Mouse (Mus musculus) limb, embryonic 10.5 days (tissue): ENCODE results near the gene Mfn1. TPM values are rescaled to one million over a fixed set of nuclear protein-coding genes. Genes with fewer than 3 reads are reported as not detected.

ENCODE experiments used
- DNase-seq: peaks from one replicate; pipeline ENCODE4 v3.0.0-alpha.2; 2017; ENCODE audit warnings: low spot score
- H3K27ac ChIP-seq: fragments of 300-500 bp; sonication (generic); 2 replicates; pipeline ENCODE4 v1.5.1; 2016; ENCODE audit warnings: mild to moderate bottlenecking
- H3K27me3 ChIP-seq: fragments of 300-500 bp; sonication (generic); 2 replicates; pipeline ENCODE4 v1.6.1; 2016; ENCODE audit warnings: low read depth, mild to moderate bottlenecking; ENCODE audit not compliant: poor library complexity, severe bottlenecking
- H3K36me3 ChIP-seq: fragments of 300-500 bp; sonication (generic); 2 replicates; pipeline ENCODE4 v1.6.1; 2016; ENCODE audit warnings: mild to moderate bottlenecking, moderate library complexity
- H3K4me1 ChIP-seq: fragments of 300-500 bp; sonication (generic); 2 replicates; pipeline ENCODE4 v1.6.1; 2016
- H3K4me3 ChIP-seq: fragments of 300-500 bp; sonication (generic); 2 replicates; pipeline ENCODE4 v1.5.1; 2016; ENCODE audit warnings: mild to moderate bottlenecking, moderate library complexity
- H3K9me3 ChIP-seq: fragments of 300-500 bp; sonication (generic); replicated peaks from 2 replicates; pipeline ENCODE4 v1.6.1; 2016; ENCODE audit warnings: mild to moderate bottlenecking
- WGBS: fragments of 180-500 bp; shearing (Covaris S2); methylation state at CpG from one replicate; pipeline ENCODE4 v1.1.7; 2016; 5-methylcytosine and 5-hydroxymethylcytosine counted together
- polyA plus RNA-seq: library from polyadenylated mRNA; unstranded; fragments of >200 nt; fragmentation: Nextera tagmentation; extraction: Ambion mirVana; gene quantifications from 2 replicates; pipeline ENCODE4 v1.2.1, GENCODE M21; 2016

The Mfn1 gene
- polyA plus RNA-seq = 25.8 and 34.6 TPM in 2 replicates

GRCm38 (mm10) chr3:32529303-32529898 lies at the start of gene Mfn1:
TSS of gene Mfn1 (plus strand) at chr3:32529465.
- Histone ChIP-seq H3K36me3 (peaks cover 32% of the 10 kb centered on the region), H3K27me3 (no peaks in the 10 kb centered on the region), H3K27ac (peak within 1 kb of the TSS; percentile 87), H3K4me3 (peak within 1 kb of the TSS; percentile 93), H3K9me3 (no peaks in the 10 kb centered on the region), H3K4me1 (no peaks in the 10 kb centered on the region; the same call in 1 of the 2 replicates)
- DNase-seq = peak; percentile 90
- WGBS = under 1% methylated on average over 47 of the region's 47 CpGs

DNA sequence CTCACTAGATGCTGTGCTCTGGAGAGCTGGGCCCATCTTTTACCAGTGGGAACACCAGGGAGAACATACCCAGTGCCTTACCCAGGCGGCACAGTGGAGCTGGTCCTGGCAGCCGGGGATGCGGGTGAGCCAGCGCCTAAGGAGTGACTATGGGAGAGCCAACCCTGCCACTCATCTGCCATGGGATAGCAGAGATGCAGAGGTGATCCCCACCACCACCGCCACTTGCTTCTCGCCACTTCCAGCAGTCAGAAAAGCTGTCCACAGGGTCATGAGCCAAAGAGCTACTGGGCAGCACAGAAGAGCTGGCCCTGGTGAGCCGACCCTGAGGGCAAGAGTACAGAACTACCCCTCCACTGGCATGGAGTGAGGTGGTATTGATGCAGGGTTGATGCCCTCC lies 49.3 kb upstream of the Mfn1 start:
- Histone ChIP-seq H3K27ac (no peak overlapping the region), H3K9me3 (no peaks in the 10 kb centered on the region), H3K4me3 (no peak overlapping the region), H3K4me1 (peaks cover 3% of the 10 kb centered on the region; the same call in 1 of the 2 replicates), H3K27me3 (no peaks in the 10 kb centered on the region), H3K36me3 (no peaks in the 10 kb centered on the region)
- 90% methylated on average over 7 of the region's 7 CpGs for WGBS
- DNase-seq = no peak

GRCm38 (mm10) chr3:32483035-32483434 lies 46.2 kb upstream of the Mfn1 start:
- Histone ChIP-seq H3K4me1 (peaks cover 3% of the 10 kb centered on the region; the same call in 1 of the 2 replicates), H3K27ac (no peak overlapping the region), H3K9me3 (no peaks in the 10 kb centered on the region), H3K4me3 (no peak overlapping the region), H3K36me3 (no peaks in the 10 kb centered on the region), H3K27me3 (no peaks in the 10 kb centered on the region)
- 84% methylated on average over 3 of the region's 3 CpGs for WGBS
- DNase-seq = no peak

DNA sequence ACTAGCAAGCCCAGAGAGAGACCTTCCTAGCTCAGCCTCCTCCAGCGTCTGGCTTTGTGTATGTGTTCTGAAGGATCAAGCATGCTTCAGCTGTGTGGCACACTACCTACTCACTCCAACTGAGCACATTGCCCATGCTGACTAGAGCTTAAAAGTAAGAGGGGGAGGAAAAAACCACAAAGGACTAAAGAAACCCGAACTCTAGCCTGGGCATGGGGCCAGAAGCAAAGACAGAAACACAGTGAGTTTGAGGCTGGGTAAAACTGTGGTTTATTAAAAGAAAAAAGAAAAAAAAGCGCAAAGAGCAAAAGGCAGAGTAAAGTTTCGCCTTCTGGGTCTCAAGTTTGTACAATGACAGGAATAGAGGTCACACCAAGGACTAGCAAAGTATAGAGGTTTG lies 42.7 kb upstream of the Mfn1 start:
- peaks cover 3% of the 10 kb centered on the region; the same call in 1 of the 2 replicates for H3K4me1 ChIP-seq
- no peak for DNase-seq
- H3K36me3 ChIP-seq = no peaks in the 10 kb centered on the region
- WGBS = 82% methylated on average over 4 of the region's 4 CpGs
- no peak overlapping the region for H3K4me3 ChIP-seq
- no peaks in the 10 kb centered on the region for H3K27me3 ChIP-seq
- H3K27ac ChIP-seq = no peak overlapping the region
- no peaks in the 10 kb centered on the region for H3K9me3 ChIP-seq

DNA sequence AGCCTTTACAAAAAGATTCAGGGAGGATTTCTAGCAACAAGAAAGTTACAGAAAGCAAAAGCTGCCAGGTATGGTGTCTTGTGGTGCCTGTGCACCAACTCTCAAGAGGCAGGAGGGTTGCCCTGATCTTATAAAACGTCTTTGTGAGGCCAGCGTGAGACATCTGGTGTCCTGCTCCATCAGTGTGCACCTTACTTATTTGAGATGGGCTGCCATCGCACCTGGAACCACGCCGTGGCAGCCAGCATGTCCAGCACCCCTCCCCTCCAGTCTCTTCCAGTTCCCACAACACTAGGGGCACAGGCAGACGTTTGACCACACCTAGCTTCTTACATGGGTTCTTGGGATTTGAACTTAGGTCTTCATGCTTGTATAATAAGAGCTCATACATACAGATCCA lies 41.1 kb upstream of the Mfn1 start:
- no peak for DNase-seq
- no peaks in the 10 kb centered on the region for H3K9me3 ChIP-seq
- H3K27me3 ChIP-seq = no peaks in the 10 kb centered on the region
- H3K4me3 ChIP-seq = no peak overlapping the region
- 83% methylated on average over 6 of the region's 6 CpGs for WGBS
- no peak overlapping the region for H3K27ac ChIP-seq
- H3K4me1 ChIP-seq = peaks cover 3% of the 10 kb centered on the region; the same call in 1 of the 2 replicates
- H3K36me3 ChIP-seq = no peaks in the 10 kb centered on the region

GRCm38 (mm10) chr3:32490076-32490927 lies 39.0 kb upstream of the Mfn1 start:
- Histone ChIP-seq H3K36me3 (no peaks in the 10 kb centered on the region), H3K9me3 (no peaks in the 10 kb centered on the region), H3K27ac (no peak overlapping the region), H3K27me3 (no peaks in the 10 kb centered on the region), H3K4me1 (0 out of 2 replicates have a peak, but pooled peaks cover 3% of the 10 kb centered on the region), H3K4me3 (no peak overlapping the region)
- no peak for DNase-seq
- WGBS = 74% methylated on average over 15 of the region's 15 CpGs

GRCm38 (mm10) chr3:32490928-32491315 lies 38.3 kb upstream of the Mfn1 start:
- Histone ChIP-seq H3K27me3 (no peaks in the 10 kb centered on the region), H3K9me3 (no peaks in the 10 kb centered on the region), H3K4me3 (no peak overlapping the region), H3K36me3 (no peaks in the 10 kb centered on the region), H3K27ac (no peak overlapping the region), H3K4me1 (peaks cover 6% of the 10 kb centered on the region; the same call in 1 of the 2 replicates)
- DNase-seq = no peak

- H3K4me3 ChIP-seq = no peak within 1 kb of the TSS
- WGBS = 85% methylated on average over 11 of the region's 11 CpGs
- no peak for DNase-seq
- no peaks in the 10 kb centered on the region for H3K27me3 ChIP-seq
- no peak within 1 kb of the TSS for H3K27ac ChIP-seq
- H3K9me3 ChIP-seq = no peaks in the 10 kb centered on the region
- peaks cover 10% of the 10 kb centered on the region; the same call in 1 of the 2 replicates for H3K4me1 ChIP-seq
- H3K36me3 ChIP-seq = no peaks in the 10 kb centered on the region
Measured at GRCm38 (mm10) chr3:32492097-32493090, 36.9 kb upstream of the Mfn1 start, which contains the start of gene Kcnmb3. TSS of gene Kcnmb3 (minus strand) at chr3:32492231.

- Histone ChIP-seq H3K27me3 (no peaks in the 10 kb centered on the region), H3K9me3 (no peaks in the 10 kb centered on the region), H3K4me1 (peaks cover 10% of the 10 kb centered on the region; the same call in 1 of the 2 replicates), H3K4me3 (no peak overlapping the region), H3K36me3 (no peaks in the 10 kb centered on the region), H3K27ac (no peak overlapping the region)
- WGBS = 82% methylated on average over 8 of the region's 8 CpGs
- DNase-seq = no peak
Measured at GRCm38 (mm10) chr3:32494387-32495087, 34.7 kb upstream of the Mfn1 start.

GRCm38 (mm10) chr3:32495088-32495770 lies 34.0 kb upstream of the Mfn1 start:
- no peak overlapping the region for H3K27ac ChIP-seq
- WGBS = 67% methylated on average over 8 of the region's 8 CpGs
- peaks cover 10% of the 10 kb centered on the region; the same call in 1 of the 2 replicates for H3K4me1 ChIP-seq
- H3K36me3 ChIP-seq = no peaks in the 10 kb centered on the region
- no peaks in the 10 kb centered on the region for H3K9me3 ChIP-seq
- DNase-seq = no peak
- H3K4me3 ChIP-seq = no peak overlapping the region
- H3K27me3 ChIP-seq = no peaks in the 10 kb centered on the region

- no peak overlapping the region for H3K27ac ChIP-seq
- no peaks in the 10 kb centered on the region for H3K9me3 ChIP-seq
- no peaks in the 10 kb centered on the region for H3K36me3 ChIP-seq
- no peaks in the 10 kb centered on the region for H3K27me3 ChIP-seq
- 64% methylated on average over 8 of the region's 8 CpGs for WGBS
- DNase-seq = no peak
- H3K4me3 ChIP-seq = no peak overlapping the region
- H3K4me1 ChIP-seq = peaks cover 10% of the 10 kb centered on the region; the same call in 1 of the 2 replicates
Measured at GRCm38 (mm10) chr3:32495856-32496710, 33.2 kb upstream of the Mfn1 start.
